Mouse (Mus musculus) C2C12 (cell line): ENCODE measurements around the gene Fhit.

Experiments
- CEBPB ChIP-seq: IDR thresholded peaks from one replicate; pipeline ENCODE4 v1.6.1; 2011; ENCODE audit warnings: low read depth, mild to moderate bottlenecking, control low read depth, moderate library complexity
- CTCF ChIP-seq: IDR thresholded peaks from one replicate; pipeline ENCODE4 v1.5.1; 2011; ENCODE audit not compliant: control insufficient read depth, insufficient read depth, insufficient read length
- FOSL1 ChIP-seq: IDR thresholded peaks from one replicate; pipeline ENCODE4 v1.8.0; 2011; ENCODE audit warnings: mild to moderate bottlenecking, low read length; ENCODE audit not compliant: poor library complexity, insufficient read depth, severe bottlenecking
- MAX ChIP-seq: IDR thresholded peaks from one replicate; pipeline ENCODE4 v1.6.1; 2011; ENCODE audit warnings: mild to moderate bottlenecking, control low read depth
- MYOD1 ChIP-seq: IDR thresholded peaks from one replicate; pipeline ENCODE4 v1.6.1; 2011; ENCODE audit warnings: low read depth; ENCODE audit not compliant: control insufficient read depth, insufficient read length
- USF1 ChIP-seq: IDR thresholded peaks from one replicate; pipeline ENCODE4 v1.6.1; 2011; ENCODE audit warnings: low read depth, mild to moderate bottlenecking, control low read depth, moderate library complexity

- TF ChIP-seq CTCF (no peak), FOSL1 (no peak), MAX (no peak), CEBPB (no peak), MYOD1 (no peak), USF1 (no peak)
Observed at GRCm38 (mm10) chr14:11060221-11060620, 101.6 kb downstream of the Fhit start.
